Mouse (Mus musculus): ENCODE measurements at regions not wholly inside any gene's neighbourhood (a gene's known extent, or its start where the extent isn't known, plus 50 kb on each side); places are given as distances from the start of the nearest gene placed in this dataset.

DNA sequence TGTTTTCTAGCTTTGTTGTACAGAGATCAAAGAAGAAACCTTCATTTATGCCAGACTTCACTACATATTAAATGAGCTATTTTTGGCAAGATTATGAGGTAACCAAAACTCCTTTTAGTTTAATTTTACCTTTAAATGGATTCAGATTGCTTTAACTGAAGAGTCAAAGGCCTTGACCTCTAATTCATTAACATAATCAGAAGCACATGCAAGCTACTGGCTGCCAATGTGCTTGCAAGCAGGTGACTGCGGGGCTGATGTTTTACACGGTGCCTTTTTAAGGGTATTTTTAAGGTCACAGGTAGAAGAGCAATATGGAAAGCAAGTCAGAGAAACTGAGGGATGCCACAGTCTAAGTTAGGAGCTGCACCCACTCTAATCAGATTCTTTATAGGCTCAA lies 1066.0 kb upstream of the Zeb2 start:
- in situ Hi-C loops (cut with MboI, MseI), result no loop called here

DNA sequence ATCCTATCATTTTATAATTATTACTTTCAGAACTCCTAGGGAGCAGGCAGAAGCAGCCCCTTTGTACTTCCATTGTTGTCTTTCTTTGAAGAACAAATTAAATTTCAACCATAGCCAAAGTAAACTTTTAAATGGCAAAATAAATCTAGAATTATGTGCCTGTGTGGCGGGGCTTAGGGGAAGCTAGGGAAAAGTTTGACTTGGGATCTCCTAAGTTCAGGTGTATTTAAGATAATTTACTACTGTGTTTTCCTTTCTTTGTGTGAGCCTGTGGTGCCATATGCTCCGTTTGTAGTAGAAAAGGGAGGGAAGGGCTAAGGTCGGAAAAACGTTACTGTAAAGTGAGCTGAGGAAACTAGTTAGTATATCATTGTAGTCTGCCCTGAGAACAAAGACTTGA lies 1062.5 kb upstream of the Zeb2 start:
- in situ Hi-C loops (cut with MboI, MseI), result loop anchor here (10.0 kb wide), 1 partner anchor 865 kb away; no protein-coding TSS in a partner anchor

DNA sequence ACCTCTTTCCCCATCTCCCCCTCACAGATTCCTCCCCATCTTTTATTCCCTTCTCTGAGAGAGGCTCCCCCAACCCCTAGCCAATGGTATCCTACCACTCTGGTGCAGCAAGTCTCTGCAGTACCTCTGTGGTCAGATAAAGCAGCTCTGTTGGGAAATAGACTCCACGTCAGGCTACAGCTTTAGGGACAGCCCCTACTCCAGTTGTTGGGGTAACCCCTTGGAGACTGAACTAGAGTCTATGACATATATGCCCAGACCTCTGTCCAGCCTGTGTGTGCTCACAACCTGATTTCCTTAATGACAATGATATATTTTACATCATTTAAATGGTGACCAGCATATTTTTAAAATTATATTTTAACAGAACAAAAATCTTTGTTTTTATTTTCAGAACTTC lies 1051.3 kb upstream of the Zeb2 start:
- in situ Hi-C loops (cut with MboI, MseI), result no loop called here

DNA sequence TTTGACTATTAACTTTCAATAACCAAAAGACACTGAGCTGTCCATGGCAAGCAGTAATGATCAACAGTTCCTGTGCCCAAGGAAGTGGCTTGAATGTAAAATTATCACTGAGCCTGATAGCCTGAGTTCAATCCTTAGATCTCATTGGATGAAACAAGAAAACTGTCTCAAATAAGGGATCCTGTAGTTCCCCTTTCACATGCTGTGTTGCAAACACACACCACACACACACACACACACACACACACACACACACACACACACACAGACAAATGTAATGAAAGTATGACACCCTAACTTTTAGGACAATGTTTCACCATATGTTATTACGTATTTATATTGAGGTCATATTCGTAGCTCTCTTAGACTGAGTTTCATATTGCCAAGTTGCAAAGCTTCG lies 1032.7 kb upstream of the Zeb2 start:
- in situ Hi-C loops (cut with MboI, MseI), result no loop called here

DNA sequence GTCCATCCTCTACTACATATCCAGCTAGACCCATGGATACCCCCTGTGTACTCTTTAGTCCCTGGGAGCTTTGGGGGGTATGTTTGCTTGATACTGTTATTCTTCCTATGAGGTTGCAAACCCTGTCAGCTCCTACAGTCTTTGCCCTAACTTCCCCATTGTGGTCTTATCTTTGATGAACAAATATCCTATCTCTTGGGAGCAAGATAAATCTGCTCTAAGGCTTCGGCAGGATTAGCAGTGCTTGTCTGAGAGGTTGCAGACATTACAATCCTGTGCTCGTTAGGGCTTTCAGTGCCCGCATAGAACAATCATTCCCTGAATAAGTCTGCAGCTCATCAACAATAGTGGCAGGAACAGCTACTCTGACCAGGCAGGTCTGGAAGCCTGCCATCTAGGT lies 1002.7 kb upstream of the Zeb2 start:
- in situ Hi-C loops (cut with MboI, MseI), result no loop called here

DNA sequence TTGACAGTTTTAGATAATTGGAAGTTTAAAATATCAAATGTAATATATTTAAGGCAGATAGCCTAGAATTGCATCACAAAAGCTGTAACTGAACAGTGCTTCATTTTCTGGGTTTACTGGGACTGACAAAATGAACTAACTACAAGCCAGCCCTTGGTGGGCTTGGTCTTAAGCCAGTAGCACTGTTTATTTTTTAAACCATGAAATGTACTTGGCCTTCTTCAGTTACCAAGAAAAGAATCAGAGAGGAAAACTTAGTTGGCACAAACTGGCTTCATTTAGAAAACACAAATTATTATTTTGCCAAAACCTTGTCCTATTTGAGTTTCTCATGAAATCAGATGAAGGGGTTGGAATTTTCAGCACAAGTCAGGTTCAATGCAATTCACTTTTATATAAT lies 989.8 kb upstream of the Zeb2 start:
- in situ Hi-C loops (cut with MboI, MseI), result no loop called here

DNA sequence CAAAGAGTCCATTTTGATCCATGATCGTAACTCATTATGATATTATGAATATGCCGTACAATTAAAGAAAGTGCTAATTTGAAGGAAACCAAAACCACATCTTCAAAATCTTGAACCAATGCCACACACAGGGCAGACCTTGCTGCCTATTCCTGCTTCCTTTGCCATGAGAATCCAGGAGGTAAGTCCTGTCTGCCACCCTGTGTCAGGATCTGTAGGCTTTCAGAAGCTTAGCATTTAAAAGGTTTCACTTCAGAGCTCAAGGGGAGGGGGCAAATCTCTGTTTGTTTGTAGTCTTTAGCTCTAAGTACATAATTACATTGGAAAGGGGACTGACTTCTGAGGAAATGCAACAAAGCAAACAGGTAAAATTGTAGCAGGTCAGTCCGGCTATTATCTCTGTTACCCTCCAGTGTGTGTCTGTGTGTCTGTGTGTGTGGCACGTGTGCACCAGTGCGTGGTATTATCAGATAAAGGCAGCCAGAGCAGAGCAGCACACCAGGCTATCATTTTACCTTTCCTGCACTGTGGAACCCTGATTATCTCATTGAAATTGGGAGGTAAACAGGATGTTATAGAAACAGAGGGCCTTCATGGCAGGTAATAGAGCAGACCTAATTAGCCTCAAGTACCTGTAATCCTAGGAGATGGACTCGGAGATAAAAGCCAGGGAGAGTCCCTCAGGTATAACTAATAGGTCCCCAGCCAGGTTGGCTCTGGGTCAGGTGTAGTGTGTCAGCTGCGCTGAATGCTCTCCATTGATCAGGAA lies 948.0 kb upstream of the Zeb2 start:
- in situ Hi-C loops (cut with MboI, MseI), result no loop called here

DNA sequence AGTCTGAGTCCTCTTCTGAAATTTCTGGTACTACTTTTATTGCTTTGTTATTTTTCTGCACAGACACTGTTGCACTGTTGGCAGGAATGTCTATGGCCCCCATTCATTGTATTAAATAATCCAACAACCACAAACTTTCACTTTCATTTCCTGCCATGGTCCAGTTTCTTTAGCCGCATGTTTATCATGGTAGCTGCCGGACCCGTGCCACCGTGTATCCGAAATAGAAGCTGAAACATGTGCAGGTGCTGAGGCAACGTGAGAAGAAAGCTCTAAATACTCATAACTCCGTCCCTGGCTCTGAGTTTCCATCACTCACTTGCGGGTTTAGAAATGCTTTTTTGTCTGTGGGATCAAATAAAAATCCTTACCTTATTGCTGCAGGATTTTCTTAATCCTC lies 938.5 kb upstream of the Zeb2 start:
- in situ Hi-C loops (cut with MboI, MseI), result no loop called here

DNA sequence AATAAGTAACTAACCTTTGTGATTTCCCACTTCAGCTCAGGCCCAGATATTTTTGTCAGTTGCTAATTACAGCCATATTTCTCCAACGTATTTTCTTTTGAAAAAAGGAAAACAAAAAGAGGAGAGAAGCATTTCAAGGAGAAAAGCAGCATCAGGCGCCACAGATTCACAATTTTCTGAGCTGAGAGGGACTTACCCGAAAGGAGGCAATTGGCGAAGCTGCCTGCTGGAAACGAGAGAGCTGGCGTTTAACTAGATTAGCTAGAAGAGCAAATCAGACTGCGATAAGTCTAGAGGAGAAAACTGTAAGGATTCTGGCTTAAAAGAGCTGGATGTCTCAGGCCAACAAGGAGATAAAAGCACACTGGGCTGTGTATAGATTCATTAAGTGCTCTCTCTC lies 937.7 kb upstream of the Zeb2 start:
- in situ Hi-C loops (cut with MboI, MseI), result no loop called here

DNA sequence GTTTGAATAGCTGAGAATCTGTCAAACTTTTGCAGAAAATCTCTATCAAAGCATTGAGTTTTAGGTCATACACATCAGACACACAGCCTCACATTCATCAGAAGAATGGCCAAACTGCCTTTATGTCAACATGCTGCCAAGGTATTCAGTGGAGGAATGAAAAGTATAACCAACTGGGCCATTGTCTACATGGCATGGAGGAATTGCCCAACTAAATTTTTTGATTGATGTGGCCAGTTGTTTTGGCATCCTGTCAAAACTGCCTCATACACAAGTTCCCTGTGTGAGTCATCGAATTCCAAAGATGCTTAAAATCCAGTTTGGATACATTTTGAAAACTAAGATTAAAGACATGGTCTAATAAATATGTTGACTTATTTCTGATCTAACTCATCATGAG lies 904.7 kb upstream of the Zeb2 start:
- in situ Hi-C loops (cut with MboI, MseI), result loop anchor here (25.0 kb wide), 1 partner anchor 1960 kb away; no protein-coding TSS in a partner anchor

DNA sequence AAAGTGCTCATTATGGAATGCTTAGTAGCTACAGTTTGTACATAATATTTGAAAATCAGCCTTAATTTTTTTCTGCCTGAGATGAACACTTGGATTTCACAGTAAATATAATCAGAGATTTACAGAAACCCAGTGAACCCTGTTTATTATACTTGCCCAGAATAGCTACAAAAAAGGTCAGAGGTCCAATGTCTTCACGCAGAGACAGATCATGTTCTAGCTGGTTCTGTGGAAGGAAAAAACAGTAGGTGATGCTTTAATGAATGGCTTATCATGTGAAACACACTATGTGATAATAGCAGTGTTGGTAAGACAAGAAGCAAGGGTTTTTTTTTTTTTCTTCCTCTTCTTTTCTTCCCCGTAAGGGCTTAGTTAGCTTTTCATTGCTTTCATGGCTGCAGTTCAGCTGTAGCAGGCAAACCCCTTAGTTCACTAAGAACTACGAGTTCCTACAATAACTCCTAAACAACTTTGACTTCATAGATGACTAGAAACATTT lies 896.6 kb upstream of the Zeb2 start:
- in situ Hi-C loops (cut with MboI, MseI), result loop anchor here (25.0 kb wide), 1 partner anchor 1952 kb away; no protein-coding TSS in a partner anchor

DNA sequence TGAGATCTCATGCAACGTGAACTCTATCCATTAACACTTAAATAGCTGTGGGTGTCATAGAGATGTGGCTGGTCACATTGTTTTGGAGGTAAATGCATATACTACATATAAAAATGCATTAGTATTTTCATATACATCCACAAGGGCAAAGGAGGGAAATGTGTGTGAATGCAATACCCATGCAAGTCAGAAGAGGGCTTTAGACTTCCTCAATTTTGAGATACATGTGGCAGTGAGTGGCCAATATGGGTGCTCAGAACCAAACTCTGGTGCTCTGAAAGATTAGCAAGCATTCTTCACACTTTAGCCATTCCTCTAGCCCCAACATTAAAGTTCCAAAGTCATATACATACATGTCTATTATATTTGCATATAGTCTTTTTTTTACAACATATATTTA lies 895.5 kb upstream of the Zeb2 start:
- in situ Hi-C loops (cut with MboI, MseI), result loop anchor here (25.0 kb wide), 1 partner anchor 1950 kb away; no protein-coding TSS in a partner anchor

DNA sequence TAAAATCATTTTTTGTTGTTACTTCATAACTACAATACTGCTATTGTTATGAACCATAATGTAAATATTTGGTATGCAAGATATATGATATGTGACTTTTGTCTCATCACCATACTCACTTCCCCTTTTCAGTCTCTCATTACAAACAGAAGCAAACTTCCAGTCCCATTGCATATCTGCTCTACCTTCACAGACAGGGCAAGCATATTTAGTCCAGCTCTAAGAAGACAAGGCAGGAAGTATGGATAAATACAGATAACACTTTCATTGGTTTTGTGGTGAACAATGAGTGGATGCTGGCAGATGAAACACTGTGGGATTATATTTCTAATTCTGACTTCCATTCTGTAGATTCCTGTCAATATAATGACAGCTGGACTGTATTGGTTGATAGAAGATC lies 858.0 kb upstream of the Zeb2 start:
- in situ Hi-C loops (cut with MboI, MseI), result no loop called here

DNA sequence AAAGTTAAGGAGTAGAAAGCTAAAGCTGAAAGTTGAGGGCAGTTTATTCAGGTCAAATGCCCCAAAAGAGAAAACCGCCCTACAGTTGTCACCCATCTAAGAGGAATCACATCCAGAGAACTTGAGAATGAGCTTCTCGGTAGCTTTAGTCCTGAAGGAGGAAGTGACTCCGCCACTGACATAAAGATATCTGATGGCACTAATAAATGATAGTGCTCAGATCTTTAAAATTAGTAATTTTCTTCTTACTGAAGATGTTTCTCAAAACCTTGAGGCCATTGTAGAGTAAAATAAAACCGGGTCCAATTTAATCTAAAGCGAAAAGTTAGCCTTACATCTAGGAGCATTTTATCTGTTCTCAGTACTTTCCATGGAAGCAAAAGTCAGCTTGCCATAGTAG lies 851.4 kb upstream of the Zeb2 start:
- in situ Hi-C loops (cut with MboI, MseI), result no loop called here

DNA sequence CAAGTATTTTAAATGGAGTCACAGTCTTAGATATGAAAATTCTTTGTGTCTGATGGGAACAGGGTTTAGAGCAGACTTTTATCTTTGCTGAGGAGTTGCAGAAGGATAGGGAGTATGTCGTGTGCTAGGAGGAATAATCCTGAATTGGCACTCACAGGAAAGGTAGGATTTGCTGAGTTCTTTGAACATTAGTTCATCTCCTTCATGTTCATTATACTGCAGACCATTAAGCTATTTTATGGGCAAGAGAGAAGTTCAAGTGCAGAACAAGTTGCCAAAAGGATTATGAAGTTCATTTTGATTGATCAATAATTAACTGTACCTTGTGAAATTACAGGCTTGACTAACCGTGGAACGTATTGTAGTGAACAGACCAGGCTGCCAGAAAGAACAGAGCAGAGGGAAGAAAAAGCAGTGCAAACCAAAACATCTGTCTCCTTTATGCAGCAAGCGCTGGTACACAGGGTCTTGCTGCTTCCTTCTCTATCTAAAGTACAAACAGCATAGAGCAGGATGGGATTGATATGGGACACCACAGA lies 839.7 kb upstream of the Zeb2 start:
- in situ Hi-C loops (cut with MboI, MseI), result no loop called here

DNA sequence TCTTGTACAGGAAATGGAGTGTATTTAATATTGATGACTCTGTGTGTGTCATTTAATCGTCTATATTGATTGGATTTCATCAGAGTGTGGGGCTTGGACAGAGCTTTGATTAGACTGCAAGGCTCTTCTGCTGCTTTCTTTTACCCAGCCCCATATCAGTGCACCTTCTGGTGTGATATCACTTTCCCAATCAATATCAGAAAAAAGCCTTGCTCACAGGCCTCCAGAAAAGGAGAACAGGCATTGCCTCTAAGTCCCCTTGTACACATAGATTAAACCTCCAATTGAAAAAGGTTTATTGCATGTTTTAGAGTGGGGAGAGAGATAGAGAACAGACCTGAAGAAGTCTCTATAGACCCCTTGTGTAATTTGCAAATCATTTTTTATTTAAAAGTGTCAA lies 831.6 kb upstream of the Zeb2 start:
- in situ Hi-C loops (cut with MboI, MseI), result no loop called here

DNA sequence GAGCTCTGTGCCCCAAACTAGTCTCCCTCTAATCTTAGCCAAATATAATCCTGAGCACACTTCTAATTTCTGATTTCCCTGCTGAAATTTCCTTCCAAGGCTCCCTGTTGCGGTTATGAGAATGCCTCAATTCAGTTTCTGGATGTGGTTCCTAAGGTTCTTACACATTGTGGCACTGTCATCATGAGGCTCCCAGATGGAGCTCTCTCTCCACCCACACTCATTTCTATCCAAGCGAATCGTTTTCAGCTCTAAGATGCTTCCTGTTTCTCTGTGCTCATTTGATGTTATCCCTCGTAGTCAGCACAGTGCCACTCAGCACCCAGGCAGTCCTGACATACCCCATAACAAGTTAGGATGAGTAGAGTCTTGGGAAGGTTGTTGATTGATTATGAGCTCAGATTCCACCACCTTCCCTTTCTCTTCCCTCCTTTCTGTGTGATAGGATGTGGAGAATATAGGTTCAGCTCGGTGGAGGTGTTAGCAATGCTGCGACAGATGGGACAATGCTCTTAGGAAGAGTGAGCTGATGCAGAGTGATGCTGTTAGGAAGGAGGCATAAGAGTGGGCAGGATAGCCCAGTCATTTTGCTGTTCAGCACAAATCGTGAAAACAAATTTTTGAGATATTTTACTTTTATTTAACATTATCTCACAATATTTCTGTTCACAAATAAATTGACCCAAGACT lies 808.7 kb upstream of the Zeb2 start:
- in situ Hi-C loops (cut with MboI, MseI), result no loop called here

DNA sequence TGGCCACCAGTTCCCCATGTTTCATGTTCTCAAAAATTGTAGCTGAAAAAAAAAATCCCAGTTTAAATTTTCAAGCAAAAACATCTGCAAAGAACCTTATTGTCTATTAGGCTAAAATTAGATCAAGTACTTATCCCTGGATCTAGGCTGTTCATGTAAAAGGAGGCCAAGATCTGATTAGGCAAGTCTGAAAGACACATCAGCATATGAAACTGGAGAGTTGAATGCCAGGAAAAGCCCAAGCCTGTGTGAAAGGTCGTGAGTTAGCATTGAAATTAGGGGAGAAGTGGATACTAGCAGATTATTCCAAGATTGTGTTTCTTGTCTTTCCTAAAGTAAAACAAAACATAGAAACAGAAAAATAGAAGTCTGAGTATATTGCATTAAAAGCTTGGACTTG lies 791.7 kb upstream of the Zeb2 start:
- in situ Hi-C loops (cut with MboI, MseI), result no loop called here

DNA sequence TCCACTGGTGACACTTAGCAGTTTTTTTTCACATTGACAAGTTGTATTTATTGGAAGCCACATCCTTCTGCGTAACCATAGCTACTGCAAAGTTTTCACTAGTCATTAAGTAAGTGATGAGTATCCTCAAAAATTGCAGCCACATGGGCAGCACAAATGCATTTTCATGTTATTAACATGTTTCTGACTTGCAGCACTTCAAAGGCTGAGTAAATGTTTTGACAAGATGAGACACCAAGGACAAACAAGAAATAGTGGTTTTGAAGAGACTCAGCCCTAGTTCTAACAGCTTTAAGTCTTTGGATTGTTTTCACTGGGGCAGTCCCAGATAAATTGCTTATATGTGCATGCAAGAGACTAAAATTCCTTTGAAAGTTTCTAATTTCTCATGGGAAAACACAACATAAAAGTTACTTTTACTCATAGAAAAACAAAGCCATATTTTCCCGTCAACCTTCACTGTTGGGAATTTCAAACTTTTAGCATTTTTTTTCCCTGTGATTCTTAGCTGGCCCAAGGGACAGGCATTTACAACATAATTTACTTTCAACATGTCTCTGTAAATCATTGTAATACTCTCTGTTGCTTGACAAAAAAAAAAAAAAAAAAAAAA lies 787.5 kb upstream of the Zeb2 start:
- in situ Hi-C loops (cut with MboI, MseI), result no loop called here

DNA sequence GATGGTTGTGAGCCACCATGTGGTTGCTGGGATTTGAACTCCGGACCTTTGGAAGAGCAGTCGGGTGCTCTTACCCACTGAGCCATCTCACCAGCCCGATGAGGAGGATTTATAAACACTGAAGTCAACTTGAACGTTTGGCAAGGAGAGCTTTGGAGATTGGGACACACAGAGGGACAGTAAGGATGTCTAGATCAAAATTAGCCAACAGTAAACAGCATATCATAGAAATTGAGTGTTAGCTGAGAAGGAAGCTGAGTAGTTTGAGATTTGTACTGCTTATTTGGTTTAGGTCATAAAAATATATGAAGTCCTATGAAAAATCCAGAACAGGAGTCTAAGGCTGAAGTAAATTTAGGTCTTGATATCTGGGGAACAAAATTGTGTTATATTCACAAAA lies 786.9 kb upstream of the Zeb2 start:
- in situ Hi-C loops (cut with MboI, MseI), result no loop called here

DNA sequence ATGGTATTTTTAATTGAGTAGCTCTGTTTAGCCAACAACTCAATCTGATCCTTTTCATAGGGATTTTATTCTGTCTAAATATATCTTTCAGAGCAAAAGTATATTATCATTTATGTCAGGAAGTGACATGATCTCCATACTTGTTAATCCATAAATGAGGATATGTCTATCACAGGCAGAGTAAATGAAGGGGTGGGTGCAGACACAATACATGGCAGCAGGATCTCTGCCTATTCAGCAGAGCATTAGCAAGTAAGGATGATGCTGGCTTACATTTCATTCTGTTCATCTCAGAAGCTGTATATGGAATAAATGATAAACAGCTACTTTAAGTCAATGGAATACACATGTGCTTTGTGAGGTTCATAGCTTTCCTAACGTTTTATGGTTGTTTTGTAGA lies 786.2 kb upstream of the Zeb2 start:
- in situ Hi-C loops (cut with MboI, MseI), result no loop called here

DNA sequence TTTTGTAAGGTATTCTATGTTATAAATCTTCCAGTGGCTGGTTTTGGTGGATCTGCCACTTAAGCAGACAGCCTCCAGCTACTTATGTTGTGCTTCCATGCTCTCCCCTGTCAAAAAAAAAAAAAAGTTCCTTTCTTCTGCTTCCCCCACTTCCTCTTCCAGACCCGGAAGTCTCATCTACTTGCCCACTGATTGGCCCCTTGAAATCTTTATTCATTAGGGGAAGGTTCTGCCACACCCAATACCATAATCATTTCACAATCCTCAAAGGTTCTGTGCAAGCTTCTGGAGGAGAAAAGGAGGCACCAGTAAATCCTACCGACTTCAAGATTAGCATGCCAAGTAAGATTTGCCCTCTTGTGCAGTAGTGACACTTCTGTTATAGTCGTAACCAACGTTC lies 784.7 kb upstream of the Zeb2 start:
- in situ Hi-C loops (cut with MboI, MseI), result no loop called here

Measured in regulatory T cell (primary cell).